Mouse (Mus musculus): ENCODE results near the gene Zfp710.

DNA sequence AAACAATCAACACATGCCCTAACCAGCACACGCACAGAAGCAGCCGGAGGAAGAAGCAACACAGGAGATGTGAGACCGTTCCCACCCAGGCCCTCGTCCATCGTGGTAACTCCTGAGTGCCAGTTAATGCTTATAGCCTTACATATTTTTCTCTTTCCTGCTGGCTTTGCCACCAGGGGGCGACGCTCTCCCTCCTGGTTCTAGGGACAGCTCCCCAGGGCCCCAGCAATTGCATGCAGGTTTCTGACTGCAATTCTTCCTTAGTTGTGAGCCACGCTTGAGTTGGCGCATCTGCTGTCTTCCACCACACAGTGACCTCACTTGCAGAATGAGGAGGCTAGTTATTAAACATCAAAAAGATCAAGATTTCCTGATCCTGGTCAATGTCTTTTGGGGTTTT lies 107.9 kb downstream of the Zfp710 start:
- TF ChIP-seq CTCF (IDR thresholded peaks at IDR 0.05; ENCODE audit: control insufficient read depth, insufficient read depth, low read length), result peak; percentile 81
- no peak for TF ChIP-seq POLR2A (IDR thresholded peaks at IDR 0.05; ENCODE audit: borderline replicate concordance, control insufficient read depth, low read depth, low read length)

All from bone marrow, adult 2 months (tissue).